ENCODE assay signal across 8 mouse cellular contexts in the genomic region with DNA sequence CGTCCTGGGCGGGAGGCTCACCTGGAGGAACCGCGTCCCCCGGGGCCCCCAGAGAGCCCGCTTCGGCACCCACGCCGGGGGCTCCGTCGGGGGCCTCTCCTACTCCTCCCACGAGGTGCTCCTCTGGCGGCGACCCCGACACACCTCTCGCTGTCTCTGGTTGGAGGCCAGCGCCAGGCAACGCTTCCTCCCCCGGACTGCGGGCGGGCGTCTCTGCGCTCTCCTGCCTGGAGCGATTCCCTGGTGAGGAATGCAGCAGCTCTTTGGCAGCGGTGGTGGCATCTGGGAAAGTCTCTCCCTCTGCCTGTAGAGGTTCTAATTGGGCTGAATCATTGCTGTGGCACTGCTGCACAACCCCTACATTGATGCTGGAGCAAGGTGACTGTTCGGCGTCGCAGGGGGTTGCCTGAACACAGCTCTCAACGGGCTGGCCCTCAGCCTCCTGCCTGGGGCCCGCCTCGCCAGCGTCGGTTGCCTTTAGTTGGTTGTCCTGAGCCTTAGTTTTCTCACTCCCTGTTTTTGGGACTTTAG.
A peak's percentile ranks its signal among the peaks of the same experiment; 100 is the strongest.
DNase-seq lines count a peak whose midpoint lies in the region; ATAC-seq and TF ChIP-seq lines count a peak whose summit lies in the region.

No protein-coding gene starts in this region.

- H3K9me3 ChIP-seq in forebrain, embryonic 15.5 days, result no peaks in the 10 kb centered on the region
- H3K9me3 ChIP-seq in liver, embryonic 12.5 days (replicated peaks), result no peaks in the 10 kb centered on the region
- H3K9me3 ChIP-seq in neural tube, embryonic 14.5 days (ENCODE audit: control insufficient read depth, low read length), result no peaks in the 10 kb centered on the region

- peak overlapping the region; percentile 59 for H3K4me2 ChIP-seq in forebrain, embryonic 15.5 days (replicated peaks)
- H3K4me2 ChIP-seq in liver, embryonic 12.5 days, result peak overlapping the region; percentile 79
- peak overlapping the region; percentile 51 for H3K4me2 ChIP-seq in neural tube, embryonic 14.5 days (ENCODE audit: low read depth, low read length)

- peak; percentile 55 for DNase-seq in gastrocnemius, adult 2 months
- no peak for DNase-seq in gastrocnemius, adult 18-20 months (ENCODE audit: low spot score)
- peak; percentile 51 for DNase-seq in induced T-regulatory cell, adult 2 months (ENCODE audit: low read depth)

- intact Hi-C loops in gastrocnemius, adult 2 months (cut with DNase I), result no loop called here

- H3K27me3 ChIP-seq in forebrain, embryonic 15.5 days, result peaks cover 69% of the 10 kb centered on the region
- peaks cover 88% of the 10 kb centered on the region for H3K27me3 ChIP-seq in liver, embryonic 12.5 days (replicated peaks)
- H3K27me3 ChIP-seq in neural tube, embryonic 14.5 days (ENCODE audit: control insufficient read depth, insufficient read depth, low read length), result peaks cover 35% of the 10 kb centered on the region

- H3K4me1 ChIP-seq in forebrain, embryonic 15.5 days, result peaks cover 32% of the 10 kb centered on the region
- peaks cover 33% of the 10 kb centered on the region for H3K4me1 ChIP-seq in liver, embryonic 12.5 days
- H3K4me1 ChIP-seq in neural tube, embryonic 14.5 days (ENCODE audit: control insufficient read depth, insufficient read depth, low read length), result no peaks in the 10 kb centered on the region

- no peak for TF ChIP-seq CTCF in gastrocnemius, adult 2 months (IDR thresholded peaks at IDR 0.05)

- peak overlapping the region; percentile 87 for H3K27ac ChIP-seq in gastrocnemius, adult 2 months
- H3K27ac ChIP-seq in forebrain, embryonic 15.5 days (replicated peaks), result no peak overlapping the region
- no peak overlapping the region for H3K27ac ChIP-seq in liver, embryonic 12.5 days
- H3K27ac ChIP-seq in neural tube, embryonic 14.5 days (ENCODE audit: low read depth, low read length), result no peak overlapping the region

- WGBS in forebrain, embryonic 15.5 days, result 2% methylated on average over 29 of the region's 33 CpGs
- WGBS in liver, embryonic 12.5 days (ENCODE audit: insufficient replicate concordance), result 2% methylated on average over 33 of the region's 33 CpGs
- under 1% methylated on average over 32 of the region's 33 CpGs for WGBS in neural tube, embryonic 14.5 days

- peak; percentile 2 for ATAC-seq in activated CD4-positive, CD25-positive, alpha-beta regulatory T cell, adult 4 months
- no peak; the same call in 1 of the 2 replicates for ATAC-seq in forebrain, embryonic 15.5 days (replicated peaks)
- ATAC-seq in liver, embryonic 12.5 days, result no peak
- ATAC-seq in neural tube, embryonic 14.5 days (ENCODE audit: low read depth), result peak; percentile 21; the same call in 1 of the 2 replicates
- no peak for ATAC-seq in erythroid progenitor cell, adult 5-6 weeks (replicated peaks; ENCODE audit: low FRiP score, poor library complexity, severe bottlenecking)

- no peak overlapping the region for H3K9ac ChIP-seq in forebrain, embryonic 15.5 days (replicated peaks)
- H3K9ac ChIP-seq in liver, embryonic 12.5 days, result no peak overlapping the region
- no peak overlapping the region for H3K9ac ChIP-seq in neural tube, embryonic 14.5 days (replicated peaks; ENCODE audit: low read depth, low read length)

- H3K36me3 ChIP-seq in forebrain, embryonic 15.5 days, result no peaks in the 10 kb centered on the region
- no peaks in the 10 kb centered on the region for H3K36me3 ChIP-seq in liver, embryonic 12.5 days
- H3K36me3 ChIP-seq in neural tube, embryonic 14.5 days (ENCODE audit: control insufficient read depth, insufficient read depth, low read length), result no peaks in the 10 kb centered on the region

- peak overlapping the region; percentile 94 for H3K4me3 ChIP-seq in gastrocnemius, adult 2 months
- peak overlapping the region; percentile 49 for H3K4me3 ChIP-seq in forebrain, embryonic 15.5 days
- H3K4me3 ChIP-seq in liver, embryonic 12.5 days, result peak overlapping the region; percentile 67
- peak overlapping the region; percentile 35; the same call in 1 of the 2 replicates for H3K4me3 ChIP-seq in neural tube, embryonic 14.5 days (ENCODE audit: low read depth, low read length)

Comparison
In these comparisons a context has a peak if more than half of its experiments do, and no peak if none do; other contexts are left out.
1. H3K4me3 ChIP-seq: peak in every context shown above with its lines; median percentile 94 in gastrocnemius, adult 2 months; 67 in liver, embryonic 12.5 days; 49 in forebrain, embryonic 15.5 days; 35 in neural tube, embryonic 14.5 days.
2. ATAC-seq: peak in activated CD4-positive, CD25-positive, alpha-beta regulatory T cell, adult 4 months (single experiment) and neural tube, embryonic 14.5 days (single experiment); none in forebrain, embryonic 15.5 days (single experiment), liver, embryonic 12.5 days (single experiment) and erythroid progenitor cell, adult 5-6 weeks (single experiment).
3. Peak in every context shown above with its lines, with median percentiles within 50 percentile points of each other: H3K4me2 ChIP-seq.